Mouse (Mus musculus) inflammation-experienced regulatory T-cells, adult 6 months (primary cell): ENCODE results near the gene Gpi1. TPM values are rescaled to one million over a fixed set of nuclear protein-coding genes. Genes with fewer than 3 reads are reported as not detected.
"Not testable (repeated sequence)": the region's sequence is repeated elsewhere in the genome, so short reads cannot be mapped to it uniquely, and the experiment has no call there.

ENCODE experiments used
- ATAC-seq: one replicate; pipeline ENCODE4 v1.8.0; 2017
- polyA plus RNA-seq, 3 experiments: library from polyadenylated mRNA; unstranded; fragments of 100-300 nt; shearing (Covaris generic); gene quantifications; one replicate each; pipeline ENCODE4 v1.2.1; 2017

The Gpi1 gene
- polyA plus RNA-seq, 3 experiments from 2014 or later: 350 to 461 (median 355) TPM

GRCm38 (mm10) chr7:34229153-34229552 is 983 bp downstream of the Gpi1 start:
- no peak for ATAC-seq

GRCm38 (mm10) chr7:34228641-34229040 is 1.5 kb downstream of the Gpi1 start:
- no peak for ATAC-seq

- no peak for ATAC-seq
Measured at GRCm38 (mm10) chr7:34226846-34227245, 3.3 kb downstream of the Gpi1 start.

- no peak for ATAC-seq
Measured at GRCm38 (mm10) chr7:34226086-34226485, 4.0 kb downstream of the Gpi1 start.

GRCm38 (mm10) chr7:34224308-34224707 is 5.8 kb downstream of the Gpi1 start:
- ATAC-seq: no peak

GRCm38 (mm10) chr7:34222340-34222739 is 7.8 kb downstream of the Gpi1 start:
- ATAC-seq: no peak

- ATAC-seq: no peak
Measured at GRCm38 (mm10) chr7:34221594-34222250, 8.4 kb downstream of the Gpi1 start.

- no peak for ATAC-seq
Measured at GRCm38 (mm10) chr7:34218496-34218895, 11.6 kb downstream of the Gpi1 start.

GRCm38 (mm10) chr7:34216474-34216873 is 13.7 kb downstream of the Gpi1 start:
- ATAC-seq: no peak

GRCm38 (mm10) chr7:34215481-34215880 is 14.7 kb downstream of the Gpi1 start:
- no peak for ATAC-seq

GRCm38 (mm10) chr7:34214644-34215043 is 15.5 kb downstream of the Gpi1 start:
- ATAC-seq: no peak

GRCm38 (mm10) chr7:34213281-34213680 is 16.9 kb downstream of the Gpi1 start:
- no peak for ATAC-seq

GRCm38 (mm10) chr7:34208027-34208745 is 21.9 kb downstream of the Gpi1 start:
- no peak for ATAC-seq

- no peak for ATAC-seq
Measured at GRCm38 (mm10) chr7:34206331-34206730, 23.8 kb downstream of the Gpi1 start.

- not testable (repeated sequence) for ATAC-seq
Measured at GRCm38 (mm10) chr7:34202147-34202546, 28.0 kb downstream of the Gpi1 start.

GRCm38 (mm10) chr7:34200829-34201228 is 29.3 kb downstream of the Gpi1 start:
- ATAC-seq: no peak

GRCm38 (mm10) chr7:34198346-34198745 is 31.8 kb downstream of the Gpi1 start:
- ATAC-seq: peak; percentile 44

- peak; percentile 87 for ATAC-seq
Measured at GRCm38 (mm10) chr7:34196132-34197128, 33.7 kb downstream of the Gpi1 start, which contains the start of gene Pdcd2l. Gene Pdcd2l (minus strand): TSS chr7:34196661.

- no peak for ATAC-seq
Measured at GRCm38 (mm10) chr7:34195632-34196031, 34.5 kb downstream of the Gpi1 start.

- ATAC-seq: no peak
Measured at GRCm38 (mm10) chr7:34192825-34193224, 37.3 kb downstream of the Gpi1 start.

- no peak for ATAC-seq
Measured at GRCm38 (mm10) chr7:34189376-34189989, 40.7 kb downstream of the Gpi1 start.

GRCm38 (mm10) chr7:34183794-34184193 is 46.3 kb downstream of the Gpi1 start:
- ATAC-seq: no peak
